3 mouse cellular contexts compared by ENCODE assay signal in the genomic region with DNA sequence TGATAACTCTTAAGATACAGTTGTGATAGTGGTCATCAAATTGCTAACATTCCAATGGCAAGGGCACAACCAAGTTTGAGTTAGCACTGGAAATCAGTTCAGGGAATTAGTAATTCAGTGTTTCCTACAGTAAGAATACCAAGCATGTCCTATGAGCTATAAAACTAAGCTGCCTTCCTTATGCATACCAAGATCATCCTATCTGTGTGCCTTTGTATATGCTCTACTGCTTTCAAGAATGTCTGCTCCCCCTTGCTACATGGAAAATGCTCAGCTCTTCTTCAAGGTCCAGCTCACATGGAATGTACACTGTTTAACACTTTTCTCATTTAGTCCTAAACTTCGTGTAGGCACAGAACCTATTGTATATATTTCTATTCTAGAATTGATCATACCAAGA.
DNase-seq lines count a peak whose midpoint lies in the region; ATAC-seq and TF ChIP-seq lines count a peak whose summit lies in the region.
"Not testable (repeated sequence)": the region's sequence is repeated elsewhere in the genome, so short reads cannot be mapped to it uniquely, and the experiment has no call there.

No protein-coding gene starts in this region.

- H3K9me3 ChIP-seq in kidney, embryonic 16.5 days (ENCODE audit: low read length); kidney, postnatal 0 days (replicated peaks; ENCODE audit: low read length): not testable (repeated sequence)

- in situ Hi-C loops in Patski (cut with MboI; ENCODE audit: low pct_unique_long_range_greater_than_20kb), result loop anchor here (5.0 kb wide), 1 partner anchor 200 kb away; no protein-coding TSS in a partner anchor

- WGBS in kidney, embryonic 16.5 days, result no CpG with 5 or more reads among the region's 1 CpGs
- WGBS in kidney, postnatal 0 days, result no CpG with 5 or more reads among the region's 1 CpGs

- not testable (repeated sequence) for H3K4me3 ChIP-seq in kidney, embryonic 16.5 days (ENCODE audit: low read length); kidney, postnatal 0 days (replicated peaks; ENCODE audit: low read depth, low read length)

- not testable (repeated sequence) for H3K27me3 ChIP-seq in Patski; kidney, embryonic 16.5 days (ENCODE audit: insufficient read depth, low read length); kidney, postnatal 0 days (ENCODE audit: insufficient read depth, low read length)

- not testable (repeated sequence) for DNase-seq in Patski (ENCODE audit: low read depth, low spot score); kidney, postnatal 0 days (ENCODE audit: low spot score)

- CTCF ChIA-PET in Patski (lab: Charles Lee), result interaction anchor here (1.1 to 1.2 kb wide), 2 partner anchors 11 to 113 kb away, joined by 3 read pairs; no protein-coding TSS in a partner anchor

- not testable (repeated sequence) for TF ChIP-seq CTCF in Patski (IDR thresholded peaks at IDR 0.05); kidney, postnatal 0 days (IDR thresholded peaks at IDR 0.05; ENCODE audit: low read depth)

- H3K4me1 ChIP-seq in kidney, embryonic 16.5 days (ENCODE audit: insufficient read depth, low read length); kidney, postnatal 0 days (replicated peaks; ENCODE audit: insufficient read depth, low read length): not testable (repeated sequence)

- POLR2A ChIA-PET in Patski (lab: Charles Lee), result not testable (repeated sequence)

- not testable (repeated sequence) for H3K9ac ChIP-seq in kidney, embryonic 16.5 days (replicated peaks; ENCODE audit: low read length); kidney, postnatal 0 days (ENCODE audit: low read depth, low read length)

- H3K36me3 ChIP-seq in kidney, embryonic 16.5 days (ENCODE audit: insufficient read depth, low read length); kidney, postnatal 0 days (ENCODE audit: insufficient read depth, low read length): not testable (repeated sequence)

- peak; percentile 68 for ATAC-seq in Patski
- ATAC-seq in kidney, embryonic 16.5 days (ENCODE audit: low FRiP score, low TSS enrichment), result peak; percentile 65; the same call in 1 of the 2 replicates
- peak; percentile 54; the same call in 1 of the 2 replicates for ATAC-seq in kidney, postnatal 0 days (replicated peaks; ENCODE audit: low FRiP score, low read depth)

- H3K4me2 ChIP-seq in kidney, embryonic 16.5 days (replicated peaks; ENCODE audit: low read depth, low read length); kidney, postnatal 0 days (ENCODE audit: low read length): not testable (repeated sequence)

- not testable (repeated sequence) for H3K27ac ChIP-seq in kidney, embryonic 16.5 days (ENCODE audit: low read length); kidney, postnatal 0 days
